Mouse (Mus musculus) lung, adult 2 months (tissue): ENCODE results near the gene BC067074. TPM values are rescaled to one million over a fixed set of nuclear protein-coding genes. Genes with fewer than 3 reads are reported as not detected.
A peak's percentile ranks its signal among the peaks of the same experiment; 100 is the strongest.

Experiments used
- DNase-seq: peaks from one replicate; pipeline ENCODE4 v3.0.0; 2022
- H3K4me1 ChIP-seq: fragments of 200-500 bp; 2 replicates; pipeline ENCODE4 v1.6.1; 2011; ENCODE audit warnings: low read length; ENCODE audit not compliant: control insufficient read depth, insufficient read depth
- H3K4me3 ChIP-seq: fragments of 200-500 bp; replicated peaks from 2 replicates; pipeline ENCODE3; 2011; ENCODE audit warnings: low read depth, mild to moderate bottlenecking, control low read depth, low read length; ENCODE audit errors: extremely low read depth
- CTCF ChIP-seq: fragments of 200-500 bp; IDR thresholded peaks from 2 replicates; pipeline ENCODE4 v1.5.1; 2011; ENCODE audit warnings: mild to moderate bottlenecking, low read length, control low read depth; ENCODE audit not compliant: insufficient read depth
- POLR2A ChIP-seq: fragments of 200-500 bp; IDR thresholded peaks from 2 replicates; pipeline ENCODE4 v1.6.1; 2011; ENCODE audit warnings: low read depth, mild to moderate bottlenecking, control low read depth, low read length, borderline replicate concordance; ENCODE audit errors: extremely low read depth
- WGBS: fragments of 180-500 bp; shearing (Covaris S2); methylation state at CpG from one replicate; pipeline ENCODE4 v1.1.7; 2018; 5-methylcytosine and 5-hydroxymethylcytosine counted together
- polyA plus RNA-seq: library from polyadenylated mRNA; depleted of rRNA; stranded (reverse); fragments of >200 nt; gene quantifications from 2 replicates; pipeline ENCODE4 v1.2.3, GENCODE M21; 2012

BC067074 gene
- polyA plus RNA-seq, 1 experiment, result 6.2 TPM

- DNase-seq, result no peak
- WGBS, result 70% methylated on average over 15 of the region's 15 CpGs
- H3K4me1 ChIP-seq, result no peaks in the 10 kb centered on the region
- no peak overlapping the region for H3K4me3 ChIP-seq
- TF ChIP-seq CTCF (no peak), POLR2A (no peak)
These were observed 101.6 kb downstream of the BC067074 start for GRCm38 (mm10) chr13:113394591-113394990.

DNA sequence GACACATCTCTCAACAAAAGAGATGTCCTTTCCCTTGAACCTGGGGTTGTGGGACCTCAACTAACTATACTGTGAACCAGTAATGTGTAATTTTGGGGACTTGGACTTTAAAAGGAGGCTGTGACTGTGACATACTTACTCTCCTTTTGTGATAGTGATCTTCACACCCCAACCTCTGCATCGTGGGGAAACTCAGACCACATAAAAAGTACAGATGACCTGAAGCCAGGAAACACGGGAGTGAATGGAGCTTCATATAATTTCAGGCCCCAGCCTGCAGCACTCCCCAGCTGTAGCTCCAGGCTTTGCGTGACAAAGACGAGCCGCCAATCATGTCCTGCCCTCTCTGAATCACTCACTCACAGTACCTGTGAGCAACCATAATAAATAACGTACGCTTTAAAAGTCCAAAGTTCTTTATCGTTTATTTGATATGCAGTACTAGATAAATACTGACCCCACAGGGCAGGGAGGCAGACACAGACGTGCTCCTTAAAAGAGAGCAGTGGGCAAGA, 104.1 kb downstream of the BC067074 start:
- 63% methylated on average over 9 of the region's 9 CpGs for WGBS
- TF ChIP-seq POLR2A (no peak), CTCF (no peak)
- Histone ChIP-seq H3K4me1 (no peaks in the 10 kb centered on the region), H3K4me3 (no peak overlapping the region)
- DNase-seq, result no peak

- TF ChIP-seq CTCF, result no peak
- no peak for TF ChIP-seq POLR2A
- whole genome bisulfite sequencing, result 63% methylated on average over 4 of the region's 4 CpGs
- H3K4me3 ChIP-seq, result no peak overlapping the region
- no peak for DNase-seq
- no peaks in the 10 kb centered on the region for H3K4me1 ChIP-seq
These were observed 108.5 kb downstream of the BC067074 start for GRCm38 (mm10) chr13:113401373-113402010.

DNA sequence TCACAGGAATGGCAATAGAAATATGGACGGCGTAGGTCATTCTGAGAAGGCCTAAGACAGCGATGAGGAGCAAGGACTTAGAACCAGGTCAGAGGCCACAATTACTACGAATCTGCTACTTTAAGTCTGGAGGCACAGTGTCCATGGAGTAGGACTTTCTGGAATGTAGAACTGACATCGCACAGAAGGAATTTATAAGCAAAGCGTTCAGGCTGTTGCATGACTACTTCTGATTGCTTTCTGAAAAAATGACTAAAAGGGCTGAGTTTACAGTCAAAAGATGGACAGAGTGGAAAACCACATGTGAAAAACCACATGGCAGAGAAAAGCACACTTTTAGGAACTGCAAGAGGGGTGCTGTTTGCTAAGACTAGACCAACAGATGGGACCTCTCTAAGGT, 110.7 kb downstream of the BC067074 start:
- WGBS, result 70% methylated on average over 6 of the region's 6 CpGs
- H3K4me3 ChIP-seq, result no peak overlapping the region
- no peaks in the 10 kb centered on the region for H3K4me1 ChIP-seq
- no peak for DNase-seq
- TF ChIP-seq CTCF, result no peak
- TF ChIP-seq POLR2A, result no peak

- no peak for DNase-seq
- 65% methylated on average over 2 of the region's 2 CpGs for WGBS
- no peak overlapping the region for H3K4me3 ChIP-seq
- no peaks in the 10 kb centered on the region for H3K4me1 ChIP-seq
- TF ChIP-seq CTCF, result no peak
- no peak for TF ChIP-seq POLR2A
These were observed 111.2 kb downstream of the BC067074 start for GRCm38 (mm10) chr13:113404172-113404571.

DNA sequence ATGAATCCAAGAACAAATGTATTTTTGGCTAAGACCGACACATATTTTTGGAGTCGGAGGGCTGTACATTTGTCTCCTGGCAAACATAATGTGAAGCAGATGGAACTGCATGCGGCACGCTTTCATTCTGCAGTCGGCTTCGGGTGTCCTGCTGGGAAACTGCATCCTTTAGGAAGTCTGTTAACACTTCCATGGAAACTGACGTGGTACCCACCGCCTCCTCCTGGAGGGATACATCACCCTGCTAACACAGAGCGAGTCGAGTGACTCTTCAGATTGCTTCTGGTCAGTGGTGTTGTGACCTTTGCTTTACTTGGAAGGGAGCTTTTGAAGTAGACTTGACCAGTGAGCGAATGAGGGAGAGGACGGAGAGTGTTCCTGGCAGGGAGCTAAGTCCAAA, 117.0 kb downstream of the BC067074 start:
- H3K4me3 ChIP-seq, result no peak overlapping the region
- 66% methylated on average over 12 of the region's 12 CpGs for WGBS
- TF ChIP-seq POLR2A (no peak), CTCF (no peak)
- DNase-seq, result no peak
- no peaks in the 10 kb centered on the region; the same call in 1 of the 2 replicates for H3K4me1 ChIP-seq

GRCm38 (mm10) chr13:113415527-113415926, 122.6 kb downstream of the BC067074 start:
- H3K4me1 ChIP-seq, result peaks cover 2% of the 10 kb centered on the region
- H3K4me3 ChIP-seq, result no peak overlapping the region
- TF ChIP-seq POLR2A (no peak), CTCF (no peak)
- no peak for DNase-seq
- 87% methylated on average over 7 of the region's 7 CpGs for WGBS

DNA sequence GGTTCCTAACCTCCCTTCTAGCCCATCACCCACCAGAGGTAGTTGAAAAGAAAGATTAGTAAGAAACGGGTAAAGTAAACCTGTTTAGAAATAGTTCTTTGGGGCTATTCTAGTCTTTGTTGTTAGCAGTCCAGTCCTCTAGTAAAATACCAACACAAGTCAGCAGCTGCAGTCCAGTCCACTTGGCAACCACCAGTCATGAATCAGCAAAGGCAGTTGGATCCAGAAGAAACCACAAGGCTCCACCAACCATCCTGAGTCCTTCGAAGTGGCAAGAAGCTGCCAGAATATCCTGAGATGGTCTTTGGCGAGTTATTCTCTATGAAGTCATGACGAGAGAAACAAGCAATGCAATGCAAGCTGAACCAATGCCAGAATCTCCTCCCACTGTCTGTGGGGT, 124.0 kb downstream of the BC067074 start:
- no peak for DNase-seq
- Histone ChIP-seq H3K4me1 (peaks cover 2% of the 10 kb centered on the region), H3K4me3 (no peak overlapping the region)
- 98% methylated on average over 4 of the region's 4 CpGs for WGBS
- TF ChIP-seq POLR2A (no peak), CTCF (no peak)

DNA sequence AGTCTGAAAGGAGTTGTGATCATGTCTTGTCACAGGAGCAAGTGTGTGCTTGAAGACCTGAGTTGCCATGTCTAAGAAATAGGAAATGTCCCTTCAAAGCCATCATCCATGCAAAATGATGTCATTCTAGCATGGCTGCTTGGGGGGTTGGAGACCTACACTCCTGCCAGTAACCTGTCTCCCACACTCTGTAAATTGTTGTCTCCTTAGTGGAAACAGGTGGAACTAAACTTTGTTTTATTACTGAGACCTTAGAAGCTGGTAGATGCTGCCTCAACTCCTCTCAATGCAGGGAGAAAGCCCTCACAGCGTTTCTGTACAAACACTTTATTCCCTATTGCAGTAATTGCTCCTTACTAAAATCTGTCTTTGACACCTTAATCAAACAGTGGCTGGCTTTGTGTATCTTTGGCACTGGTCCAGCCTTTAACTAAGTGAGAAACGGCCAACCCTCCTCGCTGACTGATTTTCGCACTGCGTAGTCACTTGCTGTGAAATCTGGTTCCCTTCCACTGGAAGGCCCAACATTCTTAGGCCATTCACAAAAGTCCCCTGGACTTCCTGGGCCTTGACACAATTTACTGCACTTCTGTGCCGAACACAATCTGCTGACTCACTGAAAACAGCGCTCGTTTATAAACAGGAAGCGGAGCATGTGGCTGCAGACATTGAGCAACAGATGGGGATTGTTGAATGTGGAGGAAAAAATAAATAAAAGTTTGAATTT, 125.0 kb downstream of the BC067074 start:
- DNase-seq, result peak; percentile 27
- H3K4me1 ChIP-seq, result peaks cover 2% of the 10 kb centered on the region
- no peak overlapping the region for H3K4me3 ChIP-seq
- WGBS, result 9% methylated on average over 9 of the region's 9 CpGs
- TF ChIP-seq POLR2A, result no peak
- no peak for TF ChIP-seq CTCF

DNA sequence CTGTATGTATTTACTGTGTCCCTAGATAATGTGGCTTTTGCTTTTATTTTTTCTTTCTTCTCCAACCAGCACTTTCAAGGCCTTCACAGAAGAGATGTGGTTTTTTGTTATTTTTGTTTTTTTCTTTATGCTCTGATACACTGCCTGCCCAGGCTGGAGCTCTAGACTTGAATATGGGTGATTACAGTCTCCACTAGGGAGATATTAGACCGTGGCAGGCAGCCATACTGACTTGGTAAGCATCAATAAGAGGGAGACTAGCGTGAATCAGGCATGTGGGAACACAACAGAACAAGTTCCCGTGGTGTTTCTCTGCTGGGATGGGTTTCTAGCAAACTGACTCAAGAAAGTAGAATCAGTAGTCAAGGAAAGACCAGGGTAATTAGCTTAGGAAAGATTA, 125.7 kb downstream of the BC067074 start:
- Histone ChIP-seq H3K4me1 (peaks cover 2% of the 10 kb centered on the region), H3K4me3 (no peak overlapping the region)
- no peak for DNase-seq
- TF ChIP-seq POLR2A, result no peak
- TF ChIP-seq CTCF, result no peak
- 72% methylated on average over 3 of the region's 3 CpGs for WGBS

DNA sequence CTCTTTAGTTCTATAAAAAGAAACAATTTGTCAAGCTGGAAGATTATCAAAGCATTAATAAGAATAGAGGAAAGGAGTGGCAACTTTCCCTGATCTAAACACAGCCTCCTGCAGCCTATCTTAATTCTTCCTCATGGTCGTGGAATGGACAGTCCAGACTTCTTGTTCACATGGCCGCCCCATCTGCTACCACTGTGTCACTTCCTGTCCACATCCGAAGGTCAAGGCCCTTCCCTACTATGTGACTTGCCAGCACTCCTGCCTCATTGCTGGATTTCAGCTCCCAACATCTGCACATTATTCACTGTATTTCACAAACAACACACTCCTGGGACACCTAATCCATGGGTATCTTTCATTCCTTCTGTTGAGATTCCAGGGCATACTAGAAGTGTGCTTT, 128.5 kb downstream of the BC067074 start:
- Histone ChIP-seq H3K4me3 (no peak overlapping the region), H3K4me1 (peaks cover 2% of the 10 kb centered on the region)
- TF ChIP-seq CTCF, result no peak
- TF ChIP-seq POLR2A, result no peak
- DNase-seq, result no peak
- 41% methylated on average over 3 of the region's 3 CpGs for WGBS
